Mouse (Mus musculus) liver, embryonic 16.5 days (tissue): ENCODE measurements at regions not wholly inside any gene's neighbourhood (a gene's known extent, or its start where the extent isn't known, plus 50 kb on each side); places are given as distances from the start of the nearest gene placed in this dataset.
"Not testable (repeated sequence)": the region's sequence is repeated elsewhere in the genome, so short reads cannot be mapped to it uniquely, and the experiment has no call there.

Experiments used
- ATAC-seq: fragments of 200-750 bp; cut with Nextera tagmentation; 2 replicates; pipeline ENCODE4 v1.8.0; 2017; ENCODE audit warnings: low read depth, mild to moderate bottlenecking, moderate number of reproducible peaks, moderate library complexity
- H3K27ac ChIP-seq: fragments of 300-500 bp; sonication (generic); 2 replicates; pipeline ENCODE4 v1.5.1; 2014; ENCODE audit warnings: mild to moderate bottlenecking, low read length
- H3K27me3 ChIP-seq: fragments of 300-500 bp; sonication (generic); 2 replicates; pipeline ENCODE4 v1.6.1; 2014; ENCODE audit warnings: low read depth, low read length, mixed read lengths; ENCODE audit not compliant: control insufficient read depth, insufficient read depth
- H3K36me3 ChIP-seq: fragments of 300-500 bp; sonication (generic); 2 replicates; pipeline ENCODE4 v1.6.1; 2014; ENCODE audit warnings: mild to moderate bottlenecking; ENCODE audit not compliant: control insufficient read depth, insufficient read depth
- H3K4me1 ChIP-seq: fragments of 300-500 bp; sonication (generic); 2 replicates; pipeline ENCODE4 v1.6.1; 2014; ENCODE audit warnings: low read depth, low read length, mixed read lengths; ENCODE audit not compliant: control insufficient read depth
- H3K4me2 ChIP-seq: fragments of 300-500 bp; sonication (generic); 2 replicates; pipeline ENCODE4 v1.6.1; 2014; ENCODE audit warnings: low read depth, low read length, mixed read lengths
- H3K4me3 ChIP-seq: fragments of 300-500 bp; sonication (generic); 2 replicates; pipeline ENCODE4 v1.5.1; 2014; ENCODE audit warnings: low read depth, mild to moderate bottlenecking, low read length
- H3K9ac ChIP-seq: fragments of 300-500 bp; sonication (generic); 2 replicates; pipeline ENCODE4 v1.6.1; 2014; ENCODE audit warnings: low read depth, low read length
- H3K9me3 ChIP-seq: fragments of 300-500 bp; sonication (generic); replicated peaks from 2 replicates; pipeline ENCODE4 v1.6.1; 2016; ENCODE audit warnings: low read length; ENCODE audit not compliant: control insufficient read depth
- WGBS: fragments of 180-500 bp; shearing (Covaris S2); extraction: QIAGEN DNeasy Blood & Tissue Kit; methylation state at CpG from one replicate; pipeline ENCODE4 v1.1.7; 2014; ENCODE audit not compliant: insufficient replicate concordance; 5-methylcytosine and 5-hydroxymethylcytosine counted together

DNA sequence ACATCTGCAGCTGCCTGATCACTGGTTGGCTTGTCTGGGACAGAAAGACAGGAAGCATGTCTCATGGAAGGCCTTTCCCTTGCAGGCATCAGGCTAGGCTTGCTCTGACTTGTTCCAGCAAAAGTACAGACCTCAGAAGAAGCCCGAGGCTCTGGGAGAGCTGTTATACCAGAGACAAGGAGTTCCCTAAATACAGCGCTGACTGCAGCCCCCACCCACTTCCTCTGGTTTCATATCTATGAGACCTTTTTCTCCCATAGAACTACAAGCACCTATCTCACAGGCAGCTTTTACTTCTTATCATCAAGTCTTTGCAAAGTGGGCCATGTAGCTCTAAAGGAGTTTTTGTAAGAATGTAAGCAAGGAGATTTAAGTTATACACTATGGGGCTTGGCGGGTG is 312.2 kb upstream of the Vmn1r3 start:
- no CpG with 5 or more reads among the region's 3 CpGs for WGBS
- peak; percentile 62 for ATAC-seq
- H3K27ac ChIP-seq, H3K4me3 ChIP-seq, H3K36me3 ChIP-seq, H3K9ac ChIP-seq, H3K27me3 ChIP-seq, H3K4me2 ChIP-seq, H3K4me1 ChIP-seq, H3K9me3 ChIP-seq: not testable (repeated sequence)

DNA sequence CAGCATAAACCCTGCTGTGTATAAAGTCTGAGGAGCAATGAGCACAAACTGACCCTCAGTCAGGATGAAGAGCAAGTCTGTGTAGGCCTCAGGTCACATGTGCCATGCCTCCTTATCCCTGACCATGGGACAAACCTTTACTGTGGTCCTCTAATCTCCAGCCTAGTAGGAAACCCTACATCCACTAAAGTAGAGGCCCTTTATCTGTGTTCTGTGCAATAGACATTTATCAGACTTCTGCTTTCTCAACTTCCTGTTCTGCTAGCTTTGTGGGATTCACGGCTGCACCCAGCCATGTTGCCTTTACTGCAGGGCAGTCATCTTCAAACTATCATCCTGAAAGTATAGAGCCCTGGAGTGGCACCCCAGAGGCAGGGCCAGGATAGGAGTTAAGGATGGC is 310.8 kb upstream of the Vmn1r3 start:
- H3K9me3 ChIP-seq, H3K9ac ChIP-seq, H3K4me3 ChIP-seq, H3K27ac ChIP-seq, H3K4me2 ChIP-seq, H3K4me1 ChIP-seq, H3K27me3 ChIP-seq, H3K36me3 ChIP-seq: not testable (repeated sequence)
- ATAC-seq: peak; percentile 35
- 12% methylated on average over 1 of the region's 1 CpGs for WGBS

DNA sequence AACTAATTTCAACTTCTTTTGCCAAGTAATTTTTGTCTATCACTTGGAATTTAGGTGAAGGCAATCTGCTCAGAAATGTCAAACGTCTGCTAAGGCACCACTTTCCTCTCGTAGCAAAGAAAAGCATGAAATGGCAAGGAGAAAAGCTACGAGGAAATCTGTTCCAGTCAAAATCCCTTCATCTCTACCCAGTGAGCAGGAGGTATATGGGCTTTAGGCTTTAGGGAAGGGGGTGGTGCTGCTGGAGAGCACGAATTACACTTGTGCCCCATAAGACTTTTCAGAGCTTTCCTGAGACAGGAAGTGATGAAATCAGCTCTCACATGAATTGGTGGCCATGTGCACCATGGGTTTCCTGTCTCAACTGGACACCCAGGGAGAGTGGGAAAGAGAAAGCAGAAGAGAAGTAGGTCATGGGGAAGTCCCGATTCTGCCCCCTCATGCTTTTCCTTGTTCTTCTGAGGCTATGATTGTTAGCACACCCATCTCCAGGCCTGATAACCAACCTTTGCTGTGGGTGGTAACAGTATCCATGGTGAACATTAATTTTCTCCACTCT is 309.0 kb upstream of the Vmn1r3 start:
- H3K27ac ChIP-seq, H3K27me3 ChIP-seq, H3K36me3 ChIP-seq, H3K9me3 ChIP-seq, H3K4me1 ChIP-seq, H3K4me2 ChIP-seq, H3K9ac ChIP-seq, ATAC-seq, H3K4me3 ChIP-seq: not testable (repeated sequence)
- WGBS: no CpG with 5 or more reads among the region's 5 CpGs

DNA sequence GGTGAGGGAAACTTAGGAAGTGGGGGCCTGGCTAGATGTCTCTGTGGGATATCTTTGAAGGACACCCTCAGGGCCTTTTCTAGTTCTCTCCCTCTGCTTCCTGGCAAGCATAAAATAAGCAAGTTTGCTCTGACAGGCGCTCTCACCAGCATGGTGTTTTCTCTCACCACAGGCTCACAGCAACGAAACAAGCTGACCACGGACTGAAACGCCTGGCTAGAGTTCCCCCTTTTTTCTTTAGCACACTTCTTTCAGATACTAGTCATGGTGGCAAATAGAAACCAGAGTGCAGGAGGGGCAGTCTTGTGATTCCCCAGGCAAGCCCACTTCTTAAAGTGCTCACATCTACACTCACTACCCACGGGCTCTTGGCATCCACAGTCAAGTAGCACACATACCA is 305.7 kb upstream of the Vmn1r3 start:
- not testable (repeated sequence) for H3K4me3 ChIP-seq, H3K36me3 ChIP-seq, H3K9ac ChIP-seq, H3K27ac ChIP-seq, H3K27me3 ChIP-seq, ATAC-seq, H3K4me1 ChIP-seq, H3K4me2 ChIP-seq, H3K9me3 ChIP-seq
- WGBS: no CpG with 5 or more reads among the region's 5 CpGs

DNA sequence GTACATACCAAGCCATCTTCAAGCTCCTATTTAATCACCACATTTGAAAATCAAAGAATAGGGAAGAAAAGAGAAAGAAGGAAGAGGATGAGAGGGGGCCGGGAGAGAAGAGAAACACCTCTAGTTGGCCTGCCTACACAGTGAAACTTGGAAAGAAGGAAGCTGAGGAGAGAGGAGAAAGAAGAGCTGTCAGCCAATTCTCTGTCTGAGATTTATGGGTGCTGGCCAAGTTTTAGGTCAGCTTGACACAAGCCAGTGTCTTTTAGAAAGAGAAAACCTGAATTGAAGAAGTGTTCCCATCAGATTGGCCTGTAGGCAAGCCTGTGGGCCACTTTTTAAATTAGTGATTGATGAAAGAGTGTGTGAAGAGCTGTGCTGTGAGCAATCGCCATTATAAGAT is 296.9 kb upstream of the Vmn1r3 start:
- no peak overlapping the region for H3K4me3 ChIP-seq
- H3K27ac ChIP-seq: no peak overlapping the region
- H3K4me1 ChIP-seq: no peaks in the 10 kb centered on the region
- no peak overlapping the region for H3K9ac ChIP-seq
- 57% methylated on average over 2 of the region's 2 CpGs for WGBS
- no peak overlapping the region for H3K4me2 ChIP-seq
- H3K9me3 ChIP-seq: no peaks in the 10 kb centered on the region
- H3K36me3 ChIP-seq: no peaks in the 10 kb centered on the region
- H3K27me3 ChIP-seq: no peaks in the 10 kb centered on the region
- ATAC-seq: no peak

DNA sequence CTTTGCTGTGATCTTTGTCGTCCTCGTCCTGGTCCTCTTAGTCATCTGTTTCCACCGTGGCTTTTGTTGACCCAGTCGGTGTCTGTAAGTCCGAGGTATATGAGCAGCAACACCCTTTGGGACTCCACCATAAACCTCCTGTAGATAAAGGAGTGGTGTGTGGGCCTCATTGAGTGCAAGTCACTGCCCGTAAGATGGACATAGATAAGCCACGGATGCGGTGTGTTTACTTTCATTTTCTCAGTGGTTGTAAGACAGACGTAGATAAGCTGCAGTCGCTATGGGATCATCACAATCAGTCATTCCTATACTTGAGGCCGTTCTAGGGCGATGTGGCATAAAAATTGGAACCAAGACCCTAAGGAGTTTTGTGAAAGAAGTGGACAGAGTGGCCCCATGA is 271.6 kb upstream of the Vmn1r3 start:
- H3K4me2 ChIP-seq: no peak overlapping the region
- no peaks in the 10 kb centered on the region for H3K27me3 ChIP-seq
- WGBS: 78% methylated on average over 12 of the region's 12 CpGs
- H3K27ac ChIP-seq: no peak overlapping the region
- H3K36me3 ChIP-seq: no peaks in the 10 kb centered on the region
- ATAC-seq: no peak
- H3K9ac ChIP-seq: no peak overlapping the region
- H3K4me3 ChIP-seq: no peak overlapping the region
- H3K4me1 ChIP-seq: no peaks in the 10 kb centered on the region
- peaks cover 2% of the 10 kb centered on the region; the same call in 1 of the 2 replicates for H3K9me3 ChIP-seq

DNA sequence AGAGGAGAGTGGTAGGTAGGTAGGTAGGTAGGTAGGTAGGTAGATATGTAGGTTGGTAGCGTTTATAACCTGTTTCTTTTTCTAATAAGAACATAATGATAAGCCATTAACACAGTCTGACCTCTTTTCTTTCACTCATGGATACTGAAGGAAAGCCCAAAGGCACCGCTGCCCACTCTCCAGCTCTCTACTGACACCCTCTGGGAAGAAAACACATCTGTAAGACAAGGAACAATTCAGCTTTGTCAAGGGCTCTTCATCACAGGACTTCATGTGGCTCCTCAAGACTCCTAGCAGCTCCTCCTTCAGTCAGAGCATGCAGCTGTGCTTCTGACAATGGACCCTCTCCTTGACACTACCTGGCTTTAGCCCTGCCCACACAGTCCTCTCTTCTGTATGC is 252.2 kb upstream of the Vmn1r3 start:
- WGBS: 64% methylated on average over 2 of the region's 2 CpGs
- not testable (repeated sequence) for H3K4me2 ChIP-seq, H3K27ac ChIP-seq, ATAC-seq, H3K9ac ChIP-seq, H3K36me3 ChIP-seq, H3K9me3 ChIP-seq, H3K27me3 ChIP-seq, H3K4me1 ChIP-seq, H3K4me3 ChIP-seq

DNA sequence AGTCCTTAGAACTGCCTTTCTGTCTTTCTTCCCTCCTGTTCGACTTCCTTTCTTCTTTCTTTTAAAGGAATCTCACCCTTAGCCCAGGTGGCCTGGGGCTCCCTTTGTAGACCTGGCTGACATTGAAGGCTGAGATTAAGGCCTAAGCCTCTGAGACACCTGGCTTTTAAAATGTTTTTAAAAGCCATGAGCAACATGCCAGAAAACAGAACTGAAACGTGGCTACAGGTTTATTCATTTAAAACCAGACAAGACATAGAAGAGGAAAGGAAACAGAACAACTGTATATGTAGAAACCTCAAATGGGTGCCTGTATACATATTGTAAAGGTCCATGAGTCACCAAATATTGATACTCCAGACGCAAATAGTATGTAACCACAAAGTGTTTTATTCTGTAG is 242.8 kb upstream of the Vmn1r3 start:
- Histone ChIP-seq H3K9me3 (no peaks in the 10 kb centered on the region), H3K4me3 (no peak overlapping the region), H3K9ac (no peak overlapping the region), H3K4me1 (no peaks in the 10 kb centered on the region), H3K27ac (no peak overlapping the region), H3K36me3 (no peaks in the 10 kb centered on the region), H3K27me3 (no peaks in the 10 kb centered on the region), H3K4me2 (no peak overlapping the region)
- no peak for ATAC-seq
- 38% methylated on average over 3 of the region's 3 CpGs for WGBS

DNA sequence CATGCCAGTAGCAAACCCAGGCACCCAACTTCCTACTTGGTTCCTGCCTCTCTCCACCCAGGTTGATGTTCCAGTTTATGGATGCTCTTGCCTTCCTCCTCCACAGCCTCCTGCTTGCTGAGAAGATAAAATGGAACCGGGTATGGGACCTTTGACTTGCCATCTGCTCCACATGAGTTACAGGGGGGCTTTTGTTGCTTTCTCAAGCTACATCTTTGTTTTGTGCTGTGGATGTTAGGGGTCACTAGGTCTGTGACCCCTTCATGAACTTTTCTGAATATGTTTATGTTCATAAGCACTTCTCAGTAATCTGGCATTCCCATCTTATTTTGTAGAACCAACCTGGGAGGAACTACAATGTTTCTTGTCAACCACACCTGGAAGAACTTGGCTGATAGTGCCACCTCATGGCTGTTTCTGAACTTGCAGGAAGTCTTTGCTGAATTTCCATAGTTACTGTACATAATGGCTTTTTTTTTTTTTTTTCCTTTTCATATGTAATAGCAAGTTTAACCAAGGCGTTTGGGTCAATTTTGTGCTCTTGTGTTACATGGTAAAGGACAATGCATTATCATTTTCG is 234.9 kb upstream of the Vmn1r3 start:
- Histone ChIP-seq H3K4me1 (no peaks in the 10 kb centered on the region), H3K36me3 (no peaks in the 10 kb centered on the region), H3K4me2 (no peak overlapping the region), H3K27me3 (no peaks in the 10 kb centered on the region), H3K27ac (no peak overlapping the region), H3K9ac (no peak overlapping the region), H3K4me3 (no peak overlapping the region), H3K9me3 (no peaks in the 10 kb centered on the region)
- no peak for ATAC-seq
- 22% methylated on average over 3 of the region's 3 CpGs for WGBS
